Mouse (Mus musculus) limb, embryonic 14.5 days (tissue): ENCODE results near the gene St6gal1. TPM values are rescaled to one million over a fixed set of nuclear protein-coding genes. Genes with fewer than 3 reads are reported as not detected.

ENCODE experiments used
- ATAC-seq: fragments of 200-750 bp; cut with Nextera tagmentation; 2 replicates; pipeline ENCODE4 v1.8.0; 2017; ENCODE audit warnings: low read depth, moderate number of reproducible peaks, moderate TSS enrichment; ENCODE audit not compliant: low FRiP score
- DNase-seq: peaks from one replicate; pipeline ENCODE4 v3.0.0-alpha.2; 2015; ENCODE audit warnings: low spot score
- H3K27ac ChIP-seq: fragments of 300-500 bp; sonication (generic); replicated peaks from 2 replicates; pipeline ENCODE4 v1.5.1; 2014; ENCODE audit warnings: low read depth, mild to moderate bottlenecking, low read length, moderate library complexity, mixed read lengths
- H3K27me3 ChIP-seq: fragments of 300-500 bp; sonication (generic); 2 replicates; pipeline ENCODE4 v1.6.1; 2014; ENCODE audit warnings: low read length, mixed read lengths; ENCODE audit not compliant: control insufficient read depth, insufficient read depth
- H3K36me3 ChIP-seq: fragments of 300-500 bp; sonication (generic); 2 replicates; pipeline ENCODE4 v1.6.1; 2014; ENCODE audit warnings: mild to moderate bottlenecking, low read length, moderate library complexity, mixed read lengths; ENCODE audit not compliant: control insufficient read depth, insufficient read depth
- H3K4me1 ChIP-seq: fragments of 300-500 bp; sonication (generic); 2 replicates; pipeline ENCODE4 v1.6.1; 2014; ENCODE audit warnings: antibody characterized with exemption, low read length, mixed read lengths; ENCODE audit not compliant: control insufficient read depth, insufficient read depth
- H3K4me2 ChIP-seq: fragments of 300-500 bp; sonication (generic); replicated peaks from 2 replicates; pipeline ENCODE4 v1.6.1; 2014; ENCODE audit warnings: low read depth, mild to moderate bottlenecking, low read length, moderate library complexity; ENCODE audit not compliant: severe bottlenecking
- H3K4me3 ChIP-seq: fragments of 300-500 bp; sonication (generic); replicated peaks from 2 replicates; pipeline ENCODE4 v1.5.1; 2014; ENCODE audit warnings: low read length
- H3K9ac ChIP-seq: fragments of 300-500 bp; sonication (generic); 2 replicates; pipeline ENCODE4 v1.6.1; 2014; ENCODE audit warnings: mild to moderate bottlenecking, low read depth, low read length, moderate library complexity; ENCODE audit not compliant: severe bottlenecking
- H3K9me3 ChIP-seq: fragments of 300-500 bp; sonication (generic); 2 replicates; pipeline ENCODE4 v1.6.1; 2016; ENCODE audit warnings: low read length; ENCODE audit not compliant: control insufficient read depth
- POLR2A ChIP-seq: fragments of 200-500 bp; IDR thresholded peaks from 2 replicates; pipeline ENCODE4 v1.8.0; 2012; ENCODE audit warnings: inconsistent platforms, mild to moderate bottlenecking, moderate library complexity, borderline replicate concordance; ENCODE audit not compliant: insufficient read depth, insufficient read length; ENCODE audit errors: extremely low read depth
- WGBS: fragments of 180-500 bp; shearing (Covaris S2); extraction: QIAGEN DNeasy Blood & Tissue Kit; methylation state at CpG from one replicate; pipeline ENCODE4 v1.1.7; 2014; 5-methylcytosine and 5-hydroxymethylcytosine counted together
- polyA plus RNA-seq, 2 experiments: library from polyadenylated mRNA; depleted of rRNA in 1 of 2; stranded (reverse) in 1 of 2; unstranded in 1 of 2; fragments of >200 nt; fragmentation: Nextera tagmentation in 1 of 2; extraction: Ambion mirVana in 1 of 2; gene quantifications; 2 replicates each; pipeline versions ENCODE4 v1.2.1 to v1.2.3; 2012 to 2014

Gene St6gal1
- polyA plus RNA-seq, 2 experiments: 13.3 to 16.8 TPM

DNA sequence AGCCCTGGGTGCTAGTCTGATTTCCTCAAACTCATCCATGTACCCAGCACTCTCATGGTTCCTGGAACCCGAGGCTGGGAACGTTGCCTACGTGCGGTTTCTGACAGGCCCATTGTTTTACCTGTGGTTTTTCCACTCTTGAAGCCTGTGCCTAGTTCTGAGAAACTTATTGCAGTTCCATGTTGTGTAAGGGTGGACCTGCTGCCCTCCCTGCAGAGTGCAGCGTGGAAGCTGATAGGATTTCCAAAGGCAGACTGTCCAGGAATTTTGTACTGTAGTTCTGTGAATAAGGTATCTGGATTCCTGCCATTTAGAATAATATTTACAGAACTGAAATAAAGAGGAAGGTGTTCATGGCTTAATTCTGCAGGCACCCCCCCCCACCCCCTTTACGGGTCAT lies 102.1 kb downstream of the St6gal1 start:
- no peak for TF ChIP-seq POLR2A
- Histone ChIP-seq H3K36me3 (peaks cover 15% of the 10 kb centered on the region), H3K9me3 (no peaks in the 10 kb centered on the region), H3K4me3 (no peak overlapping the region), H3K27me3 (no peaks in the 10 kb centered on the region), H3K9ac (no peak overlapping the region), H3K27ac (no peak overlapping the region), H3K4me2 (no peak overlapping the region), H3K4me1 (peaks cover 13% of the 10 kb centered on the region)
- no peak for ATAC-seq
- DNase-seq: no peak
- 93% methylated on average over 6 of the region's 6 CpGs for WGBS

- Histone ChIP-seq H3K4me2 (no peak overlapping the region), H3K27ac (no peak overlapping the region), H3K9me3 (no peaks in the 10 kb centered on the region), H3K4me3 (no peak overlapping the region), H3K36me3 (peaks cover 13% of the 10 kb centered on the region; the same call in 1 of the 2 replicates), H3K4me1 (peaks cover 13% of the 10 kb centered on the region), H3K27me3 (no peaks in the 10 kb centered on the region), H3K9ac (no peak overlapping the region)
- DNase-seq: no peak
- 93% methylated on average over 7 of the region's 7 CpGs for WGBS
- TF ChIP-seq POLR2A: no peak
- ATAC-seq: no peak
These were observed 102.7 kb downstream of the St6gal1 start for GRCm38 (mm10) chr16:23327266-23327665.

DNA sequence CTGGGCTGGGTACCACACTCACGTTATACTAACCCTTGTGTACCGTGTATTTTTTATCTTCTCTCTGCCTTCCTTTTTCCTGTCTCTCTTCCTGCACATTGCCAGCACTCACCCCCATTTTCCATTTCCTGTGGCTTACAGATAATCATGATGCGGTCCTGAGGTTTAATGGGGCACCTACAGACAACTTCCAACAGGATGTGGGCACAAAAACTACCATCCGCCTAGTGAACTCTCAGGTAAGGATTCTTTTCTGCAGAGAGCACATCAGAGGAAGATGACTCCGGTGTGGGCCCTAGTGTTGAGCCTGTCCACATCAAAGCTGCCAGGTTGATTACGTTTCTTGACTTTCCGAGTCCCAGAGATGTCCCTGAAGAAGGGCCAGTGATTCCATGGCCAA lies 103.7 kb downstream of the St6gal1 start:
- Histone ChIP-seq H3K4me1 (peaks cover 9% of the 10 kb centered on the region), H3K36me3 (peaks cover 10% of the 10 kb centered on the region; the same call in 1 of the 2 replicates), H3K27me3 (no peaks in the 10 kb centered on the region), H3K9me3 (no peaks in the 10 kb centered on the region), H3K4me2 (no peak overlapping the region), H3K9ac (no peak overlapping the region), H3K4me3 (no peak overlapping the region), H3K27ac (no peak overlapping the region)
- ATAC-seq: no peak
- no peak for DNase-seq
- no peak for TF ChIP-seq POLR2A
- 89% methylated on average over 7 of the region's 7 CpGs for WGBS

DNA sequence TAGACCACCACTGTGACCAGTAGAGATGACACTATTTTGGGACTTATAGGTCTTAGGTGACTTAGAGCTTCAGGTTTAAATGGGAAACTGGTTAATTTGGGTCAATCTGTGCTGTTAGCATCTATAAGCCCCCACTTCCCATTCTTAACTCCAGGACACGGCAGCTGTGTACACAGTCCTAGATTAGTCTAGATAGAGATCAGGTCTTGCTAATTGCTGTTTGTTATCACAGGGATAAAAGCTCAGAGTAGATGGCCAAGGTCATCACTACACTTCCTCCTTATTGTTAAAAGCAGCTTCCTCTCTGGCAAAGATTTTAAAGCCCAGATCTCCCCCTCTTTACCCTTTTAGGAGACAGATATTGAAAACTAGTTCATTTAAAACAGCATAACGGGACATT lies 107.6 kb downstream of the St6gal1 start:
- Histone ChIP-seq H3K9me3 (no peaks in the 10 kb centered on the region), H3K4me2 (no peak overlapping the region), H3K4me1 (no peaks in the 10 kb centered on the region), H3K27ac (no peak overlapping the region), H3K4me3 (no peak overlapping the region), H3K36me3 (peaks cover 17% of the 10 kb centered on the region; the same call in 1 of the 2 replicates), H3K9ac (no peak overlapping the region), H3K27me3 (no peaks in the 10 kb centered on the region)
- 78% methylated on average over 2 of the region's 2 CpGs for WGBS
- TF ChIP-seq POLR2A: no peak
- ATAC-seq: no peak
- DNase-seq: no peak

DNA sequence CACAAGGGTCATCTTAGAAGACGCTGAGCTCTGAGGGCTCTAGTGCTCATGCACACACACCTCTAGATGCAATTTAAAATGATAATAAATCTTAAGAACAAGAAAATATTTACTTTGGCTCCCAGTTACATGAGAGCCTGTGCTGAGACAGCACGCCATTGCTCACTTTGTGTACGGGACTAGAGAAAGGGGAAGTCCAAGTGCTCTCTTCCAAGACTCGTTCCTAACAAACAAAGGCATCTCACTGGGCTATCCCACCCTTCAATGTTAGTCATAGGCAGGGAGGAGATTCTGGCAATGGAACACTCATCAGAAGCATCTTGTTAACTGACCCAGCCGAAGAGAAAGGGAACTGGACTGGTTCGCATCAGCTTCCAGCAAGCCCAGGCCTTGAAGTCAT lies 108.1 kb downstream of the St6gal1 start:
- H3K4me2 ChIP-seq: no peak overlapping the region
- DNase-seq: no peak
- 89% methylated on average over 6 of the region's 6 CpGs for WGBS
- TF ChIP-seq POLR2A: no peak
- ATAC-seq: no peak
- no peaks in the 10 kb centered on the region for H3K27me3 ChIP-seq
- no peaks in the 10 kb centered on the region for H3K9me3 ChIP-seq
- no peak overlapping the region for H3K27ac ChIP-seq
- no peak overlapping the region for H3K9ac ChIP-seq
- peaks cover 17% of the 10 kb centered on the region; the same call in 1 of the 2 replicates for H3K36me3 ChIP-seq
- no peak overlapping the region for H3K4me3 ChIP-seq
- no peaks in the 10 kb centered on the region for H3K4me1 ChIP-seq
